Mouse (Mus musculus) neural tube, embryonic 12.5 days (tissue): ENCODE measurements around the gene Rabgap1l. TPM values are rescaled to one million over a fixed set of nuclear protein-coding genes. Genes with fewer than 3 reads are reported as not detected.
A peak's percentile ranks its signal among the peaks of the same experiment; 100 is the strongest.

Source experiments
- ATAC-seq: fragments of 200-750 bp; cut with Nextera tagmentation; 2 replicates; pipeline ENCODE4 v1.8.0; 2017; ENCODE audit warnings: low read depth, mild to moderate bottlenecking, moderate TSS enrichment, moderate library complexity; ENCODE audit not compliant: low FRiP score
- H3K27ac ChIP-seq: fragments of 300-500 bp; sonication (generic); 2 replicates; pipeline ENCODE4 v1.5.1; 2016
- H3K27me3 ChIP-seq: fragments of 300-500 bp; sonication (generic); replicated peaks from 2 replicates; pipeline ENCODE4 v1.6.1; 2016; ENCODE audit warnings: mild to moderate bottlenecking
- H3K36me3 ChIP-seq: fragments of 300-500 bp; sonication (generic); 2 replicates; pipeline ENCODE4 v1.6.1; 2016; ENCODE audit warnings: mild to moderate bottlenecking
- H3K4me1 ChIP-seq: fragments of 300-500 bp; sonication (generic); 2 replicates; pipeline ENCODE4 v1.6.1; 2016
- H3K4me2 ChIP-seq: fragments of 300-500 bp; sonication (generic); replicated peaks from 2 replicates; pipeline ENCODE4 v1.6.1; 2016; ENCODE audit warnings: mild to moderate bottlenecking
- H3K4me3 ChIP-seq: fragments of 300-500 bp; sonication (generic); 2 replicates; pipeline ENCODE4 v1.5.1; 2016
- H3K9ac ChIP-seq: fragments of 300-500 bp; sonication (generic); 2 replicates; pipeline ENCODE4 v1.6.1; 2016; ENCODE audit warnings: mild to moderate bottlenecking
- H3K9me3 ChIP-seq: fragments of 300-500 bp; sonication (generic); 2 replicates; pipeline ENCODE4 v1.6.1; 2016; ENCODE audit warnings: mild to moderate bottlenecking
- WGBS: fragments of 180-500 bp; shearing (Covaris S2); methylation state at CpG from one replicate; pipeline ENCODE4 v1.1.7; 2016; 5-methylcytosine and 5-hydroxymethylcytosine counted together
- polyA plus RNA-seq: library from polyadenylated mRNA; unstranded; fragments of >200 nt; fragmentation: Nextera tagmentation; extraction: Ambion mirVana; gene quantifications from 2 replicates; pipeline ENCODE4 v1.2.1, GENCODE M21; 2016

Gene Rabgap1l
- polyA plus RNA-seq, 1 experiment from 2014 or later: 16.2 TPM

DNA sequence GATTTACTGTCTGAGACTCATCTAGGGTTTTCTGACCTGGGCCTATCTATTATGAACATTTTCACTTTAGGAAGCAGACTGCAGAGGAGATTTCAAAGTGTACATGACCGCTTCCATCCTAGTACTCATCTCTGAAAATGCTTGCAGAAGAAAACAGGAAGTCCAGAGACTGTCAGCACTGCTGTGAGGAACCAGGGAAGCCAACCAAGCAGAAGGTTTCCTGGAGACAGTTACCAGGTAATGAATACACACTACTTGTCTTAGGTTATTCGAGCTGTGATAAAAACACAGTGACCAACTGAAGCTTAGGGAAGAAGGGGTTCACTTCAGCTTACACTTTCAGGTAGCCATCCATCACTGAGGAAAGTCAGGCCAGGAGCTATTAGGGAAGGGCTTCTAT lies 547.1 kb downstream of the Rabgap1l start:
- H3K4me3 ChIP-seq: no peak overlapping the region
- no peaks in the 10 kb centered on the region for H3K9me3 ChIP-seq
- no peaks in the 10 kb centered on the region for H3K27me3 ChIP-seq
- 76% methylated on average over 2 of the region's 2 CpGs for WGBS
- no peaks in the 10 kb centered on the region for H3K36me3 ChIP-seq
- H3K4me1 ChIP-seq: no peaks in the 10 kb centered on the region
- H3K9ac ChIP-seq: no peak overlapping the region
- no peak overlapping the region for H3K4me2 ChIP-seq
- no peak overlapping the region for H3K27ac ChIP-seq
- no peak for ATAC-seq

DNA sequence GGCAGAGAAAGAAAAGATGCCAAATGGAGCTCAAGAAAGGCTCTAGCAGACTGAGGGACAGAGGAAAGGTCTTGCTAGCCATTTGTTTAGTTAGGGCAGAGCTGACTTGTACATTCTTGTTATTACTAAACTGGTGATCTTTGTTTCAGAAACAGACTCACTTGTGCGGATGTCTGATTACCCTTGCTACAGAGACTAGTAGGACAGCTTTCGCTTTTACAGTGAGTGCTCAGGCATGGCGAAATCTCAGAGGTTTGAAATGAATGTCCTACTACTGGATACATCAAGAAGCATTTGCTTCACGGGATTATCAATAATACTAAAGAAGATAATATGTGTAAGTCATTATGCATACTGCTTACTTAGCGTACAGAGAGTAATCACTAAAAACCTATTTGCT lies 548.3 kb downstream of the Rabgap1l start:
- no peaks in the 10 kb centered on the region for H3K27me3 ChIP-seq
- H3K27ac ChIP-seq: no peak overlapping the region
- no peaks in the 10 kb centered on the region for H3K36me3 ChIP-seq
- no peak for ATAC-seq
- no peaks in the 10 kb centered on the region for H3K9me3 ChIP-seq
- H3K4me2 ChIP-seq: no peak overlapping the region
- no peak overlapping the region for H3K4me3 ChIP-seq
- WGBS: 92% methylated on average over 5 of the region's 5 CpGs
- no peak overlapping the region for H3K9ac ChIP-seq
- no peaks in the 10 kb centered on the region for H3K4me1 ChIP-seq

DNA sequence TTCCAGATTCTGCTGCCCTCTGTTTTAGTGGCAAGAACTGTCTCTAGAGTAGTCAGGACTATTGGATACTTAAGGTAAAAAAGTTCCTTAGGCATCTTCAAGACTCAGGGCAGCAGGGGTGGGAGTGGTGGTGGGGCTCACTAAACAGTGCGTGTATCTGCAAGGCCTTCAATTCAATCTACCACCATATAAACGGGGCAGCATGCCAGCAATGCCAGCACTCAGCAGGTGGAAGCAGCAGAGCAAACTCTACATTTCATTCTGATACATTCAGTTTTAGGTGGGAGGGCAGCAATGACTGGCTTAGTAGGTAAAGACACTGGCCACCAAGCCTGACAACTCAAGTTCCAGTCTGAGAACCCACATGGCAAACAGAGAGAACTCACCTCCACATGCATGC lies 552.9 kb downstream of the Rabgap1l start:
- 85% methylated on average over 2 of the region's 2 CpGs for WGBS
- H3K4me1 ChIP-seq: no peaks in the 10 kb centered on the region
- ATAC-seq: no peak
- no peak overlapping the region for H3K4me3 ChIP-seq
- H3K4me2 ChIP-seq: no peak overlapping the region
- no peaks in the 10 kb centered on the region for H3K36me3 ChIP-seq
- no peaks in the 10 kb centered on the region for H3K9me3 ChIP-seq
- no peaks in the 10 kb centered on the region for H3K27me3 ChIP-seq
- no peak overlapping the region for H3K9ac ChIP-seq
- H3K27ac ChIP-seq: no peak overlapping the region

DNA sequence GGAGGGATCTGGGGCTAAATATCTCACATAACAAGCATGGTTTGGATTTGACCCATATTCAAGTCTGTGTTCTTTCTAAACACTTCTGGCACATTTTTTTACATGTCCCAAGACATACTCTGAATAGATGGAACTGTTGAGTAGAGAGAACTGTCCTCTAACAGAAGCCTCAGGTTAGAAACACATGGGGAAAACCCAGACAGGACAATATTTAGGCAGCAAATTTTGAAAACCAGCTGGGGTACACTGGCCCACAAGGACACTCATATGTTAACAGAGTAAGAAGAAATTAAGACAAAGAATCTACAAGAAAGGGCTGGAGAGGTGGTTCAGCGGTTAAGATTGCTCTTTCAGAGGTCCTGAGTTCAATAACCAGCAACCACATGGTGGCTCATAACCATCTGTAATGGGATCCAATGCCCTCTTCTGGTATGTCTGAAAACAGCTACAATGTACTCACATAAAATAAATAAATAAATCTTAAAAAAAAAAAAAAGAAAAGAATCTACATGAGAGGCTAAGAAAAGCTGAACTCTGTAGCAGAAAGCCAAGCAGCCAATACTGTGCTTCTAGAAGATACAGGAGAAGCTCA lies 554.1 kb downstream of the Rabgap1l start:
- H3K4me3 ChIP-seq: no peak overlapping the region
- no peak overlapping the region for H3K4me2 ChIP-seq
- H3K9ac ChIP-seq: no peak overlapping the region
- WGBS: 78% methylated on average over 1 of the region's 1 CpGs
- no peaks in the 10 kb centered on the region for H3K9me3 ChIP-seq
- no peaks in the 10 kb centered on the region for H3K27me3 ChIP-seq
- H3K4me1 ChIP-seq: no peaks in the 10 kb centered on the region
- H3K36me3 ChIP-seq: no peaks in the 10 kb centered on the region
- ATAC-seq: no peak
- no peak overlapping the region for H3K27ac ChIP-seq

DNA sequence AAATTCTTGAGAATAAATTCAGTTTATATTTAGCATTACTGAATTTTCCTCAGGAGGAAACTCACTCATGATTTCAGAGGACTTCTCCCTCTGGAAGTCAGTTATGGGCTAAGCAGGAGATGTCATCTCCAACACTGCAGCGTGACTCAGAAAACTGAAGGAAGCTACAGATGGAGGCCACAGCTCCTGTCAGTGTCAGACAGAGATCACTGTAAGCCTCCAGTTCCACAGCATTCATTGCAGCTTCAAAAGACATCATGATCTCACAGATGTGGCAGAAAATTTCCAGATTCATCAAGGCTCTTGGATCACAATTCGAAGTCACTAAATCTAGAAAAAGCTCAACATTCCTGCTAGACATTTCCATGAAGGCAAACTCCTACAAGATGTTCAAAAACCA lies 555.0 kb downstream of the Rabgap1l start:
- no peaks in the 10 kb centered on the region for H3K36me3 ChIP-seq
- H3K9ac ChIP-seq: no peak overlapping the region
- H3K4me1 ChIP-seq: no peaks in the 10 kb centered on the region
- H3K4me3 ChIP-seq: no peak overlapping the region
- H3K27ac ChIP-seq: no peak overlapping the region
- no peak overlapping the region for H3K4me2 ChIP-seq
- ATAC-seq: no peak
- WGBS: 89% methylated on average over 2 of the region's 2 CpGs
- H3K27me3 ChIP-seq: no peaks in the 10 kb centered on the region
- no peaks in the 10 kb centered on the region for H3K9me3 ChIP-seq

DNA sequence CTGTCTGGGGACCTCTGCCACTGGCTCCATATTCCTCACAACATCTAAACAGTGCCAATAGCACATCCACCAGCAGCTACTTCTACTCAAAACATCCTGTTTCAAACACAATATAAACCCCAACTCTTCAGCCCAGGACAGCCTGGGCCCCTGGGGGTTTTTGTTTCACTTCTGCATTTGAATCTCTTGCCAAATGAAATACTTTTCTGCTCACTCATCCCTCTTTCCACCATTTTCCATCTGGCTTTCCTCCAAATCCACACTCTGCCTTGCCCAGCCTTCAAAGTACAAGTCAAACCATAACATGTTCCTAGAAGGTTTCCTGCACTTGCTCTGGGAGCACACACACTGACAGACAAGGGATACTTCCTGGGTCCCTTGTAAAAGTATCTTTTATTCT lies 559.1 kb downstream of the Rabgap1l start:
- H3K36me3 ChIP-seq: no peaks in the 10 kb centered on the region
- H3K4me2 ChIP-seq: no peak overlapping the region
- no peak overlapping the region for H3K4me3 ChIP-seq
- no peaks in the 10 kb centered on the region for H3K9me3 ChIP-seq
- no peak overlapping the region for H3K9ac ChIP-seq
- ATAC-seq: no peak
- no peak overlapping the region for H3K27ac ChIP-seq
- H3K27me3 ChIP-seq: no peaks in the 10 kb centered on the region
- no peaks in the 10 kb centered on the region for H3K4me1 ChIP-seq

DNA sequence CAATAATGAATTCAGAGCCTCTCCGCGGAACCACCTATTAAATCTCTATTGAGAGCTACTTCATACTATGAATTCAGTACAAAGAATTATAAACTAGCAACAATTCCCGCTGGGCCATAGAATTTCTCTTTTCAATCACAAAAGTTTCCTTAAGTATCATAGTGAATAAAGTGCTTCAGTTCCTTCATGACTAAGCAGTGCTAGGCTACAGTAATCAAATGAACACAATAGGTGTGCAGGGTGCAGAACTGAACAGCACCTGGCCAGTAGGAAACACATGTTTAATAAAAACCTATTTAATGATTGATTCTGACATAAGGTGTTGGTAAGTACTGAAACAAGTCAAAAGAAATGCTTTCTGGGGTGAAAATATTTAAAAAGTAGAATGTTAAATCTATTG lies 560.9 kb downstream of the Rabgap1l start:
- no peak overlapping the region for H3K9ac ChIP-seq
- H3K9me3 ChIP-seq: no peaks in the 10 kb centered on the region
- H3K4me1 ChIP-seq: no peaks in the 10 kb centered on the region
- no peak overlapping the region for H3K4me2 ChIP-seq
- H3K4me3 ChIP-seq: no peak overlapping the region
- ATAC-seq: no peak
- H3K27me3 ChIP-seq: no peaks in the 10 kb centered on the region
- no peak overlapping the region for H3K27ac ChIP-seq
- no peaks in the 10 kb centered on the region for H3K36me3 ChIP-seq
- 72% methylated on average over 3 of the region's 3 CpGs for WGBS

DNA sequence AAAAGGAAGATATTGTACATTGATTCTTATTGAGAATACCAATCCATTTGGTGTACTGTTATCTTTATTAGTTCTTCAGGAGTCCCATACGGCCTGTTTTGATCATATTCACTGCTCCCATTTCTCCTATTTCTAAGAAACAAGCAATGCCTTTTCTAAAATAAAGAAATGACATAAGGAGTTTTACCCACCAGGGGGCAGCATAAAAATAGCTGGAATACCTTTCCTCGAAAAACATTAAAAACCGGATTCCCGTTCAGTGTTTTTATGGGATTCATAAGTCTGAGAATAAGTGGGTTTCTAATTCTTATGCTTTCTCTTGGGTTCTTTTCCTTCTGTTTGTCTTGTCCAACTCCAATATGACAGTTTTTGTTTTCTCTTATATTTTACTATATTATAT lies 562.0 kb downstream of the Rabgap1l start:
- Histone ChIP-seq H3K27ac (no peak overlapping the region), H3K27me3 (no peaks in the 10 kb centered on the region), H3K4me1 (no peaks in the 10 kb centered on the region), H3K4me2 (no peak overlapping the region), H3K9me3 (no peaks in the 10 kb centered on the region), H3K9ac (no peak overlapping the region), H3K36me3 (no peaks in the 10 kb centered on the region), H3K4me3 (no peak overlapping the region)
- ATAC-seq: no peak
- 70% methylated on average over 4 of the region's 4 CpGs for WGBS

DNA sequence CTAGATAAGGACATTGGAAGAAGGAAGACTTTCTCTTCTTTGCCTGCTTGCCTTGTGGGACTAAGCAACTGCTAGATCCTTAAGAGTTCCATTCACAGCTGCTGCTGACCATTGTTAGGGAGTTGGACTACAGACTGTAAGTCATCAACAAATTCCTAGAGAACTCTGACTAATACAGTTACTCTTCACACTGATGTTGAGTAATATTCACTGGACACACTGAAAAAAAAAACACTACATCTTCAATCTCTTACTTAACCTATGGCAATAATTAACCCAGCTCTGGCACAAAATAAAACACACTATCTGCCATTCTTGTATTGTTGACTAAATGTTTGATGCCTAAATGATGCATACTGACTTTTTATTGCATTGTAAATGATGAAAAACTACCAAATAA lies 565.2 kb downstream of the Rabgap1l start:
- Histone ChIP-seq H3K4me2 (no peak overlapping the region), H3K4me1 (no peaks in the 10 kb centered on the region)

DNA sequence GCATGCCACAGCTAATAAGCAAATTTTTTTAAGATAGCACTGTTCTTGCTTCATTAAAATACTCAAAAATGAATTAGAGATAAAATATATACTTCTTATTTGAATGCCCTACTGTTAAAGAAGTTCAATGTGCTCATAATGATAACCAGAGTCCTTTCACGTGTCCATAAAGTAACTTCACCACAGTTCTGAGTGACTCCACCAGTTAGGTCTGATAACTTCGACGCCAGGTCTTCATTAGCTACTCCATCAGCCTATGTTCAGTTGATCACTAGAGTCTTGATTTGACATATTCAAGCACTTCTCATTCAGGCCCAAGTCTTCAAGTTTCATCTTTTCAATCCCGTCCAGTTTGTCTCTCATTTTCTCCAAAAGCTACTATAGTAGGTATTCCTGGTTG lies 565.8 kb downstream of the Rabgap1l start:
- Histone ChIP-seq H3K4me2 (no peak overlapping the region), H3K27me3 (no peaks in the 10 kb centered on the region), H3K4me3 (no peak overlapping the region), H3K27ac (no peak overlapping the region), H3K4me1 (no peaks in the 10 kb centered on the region), H3K9ac (no peak overlapping the region), H3K36me3 (no peaks in the 10 kb centered on the region), H3K9me3 (no peaks in the 10 kb centered on the region)
- no peak for ATAC-seq
- WGBS: 90% methylated on average over 4 of the region's 4 CpGs

More for the DNA sequence above, 565.2 kb downstream of the Rabgap1l start:
- Histone ChIP-seq H3K27me3 (no peaks in the 10 kb centered on the region), H3K27ac (no peak overlapping the region), H3K4me3 (no peak overlapping the region), H3K36me3 (no peaks in the 10 kb centered on the region), H3K9ac (no peak overlapping the region), H3K9me3 (no peaks in the 10 kb centered on the region)
- no peak for ATAC-seq

DNA sequence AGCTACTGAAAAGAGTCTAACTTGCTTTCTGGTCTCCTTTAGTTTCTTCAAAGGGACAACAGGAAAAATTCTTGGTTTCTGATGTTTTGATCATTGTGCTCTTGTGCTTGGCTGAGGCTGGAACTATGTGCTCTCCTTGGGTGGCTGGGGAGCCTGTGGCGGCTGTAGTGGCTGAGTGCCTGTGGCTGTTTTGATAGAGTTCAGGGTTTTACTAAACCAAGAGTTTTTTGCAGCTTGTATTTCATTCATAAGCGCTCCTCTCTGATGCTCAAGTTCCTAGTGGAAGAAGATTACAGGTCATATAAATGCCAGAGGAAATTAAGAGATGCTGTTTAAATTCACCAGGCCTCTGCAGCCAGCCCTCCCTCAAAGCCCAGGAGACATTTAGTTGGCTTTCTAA lies 568.9 kb downstream of the Rabgap1l start:
- ATAC-seq: no peak
- Histone ChIP-seq H3K9me3 (no peaks in the 10 kb centered on the region), H3K4me2 (no peak overlapping the region), H3K27ac (no peak overlapping the region), H3K9ac (no peak overlapping the region), H3K36me3 (no peaks in the 10 kb centered on the region), H3K4me3 (no peak overlapping the region), H3K27me3 (no peaks in the 10 kb centered on the region), H3K4me1 (no peaks in the 10 kb centered on the region)
- WGBS: 71% methylated on average over 2 of the region's 2 CpGs

DNA sequence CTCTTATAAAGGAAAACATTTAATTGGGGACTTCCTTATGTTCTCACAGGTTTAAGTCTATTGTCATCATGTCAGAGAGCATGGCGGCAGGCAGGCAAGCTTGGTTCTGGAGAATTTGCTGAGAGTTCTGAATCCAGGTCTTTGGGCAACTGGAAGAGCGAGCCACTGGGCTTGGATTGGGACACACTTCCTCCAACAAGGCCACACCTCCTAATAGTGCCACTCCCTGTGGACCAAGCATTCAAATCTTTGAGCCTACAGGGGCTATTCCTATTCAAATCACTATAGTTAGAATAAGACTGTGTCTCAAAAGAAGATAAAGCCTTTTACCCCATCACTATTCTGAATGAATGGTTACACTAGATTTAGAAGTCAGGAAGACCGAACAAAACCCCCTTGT lies 575.1 kb downstream of the Rabgap1l start:
- Histone ChIP-seq H3K4me2 (no peak overlapping the region), H3K9ac (no peak overlapping the region), H3K27ac (no peak overlapping the region), H3K4me1 (no peaks in the 10 kb centered on the region), H3K27me3 (no peaks in the 10 kb centered on the region), H3K9me3 (no peaks in the 10 kb centered on the region), H3K4me3 (no peak overlapping the region), H3K36me3 (no peaks in the 10 kb centered on the region)
- no peak for ATAC-seq
- WGBS: 82% methylated on average over 3 of the region's 3 CpGs

DNA sequence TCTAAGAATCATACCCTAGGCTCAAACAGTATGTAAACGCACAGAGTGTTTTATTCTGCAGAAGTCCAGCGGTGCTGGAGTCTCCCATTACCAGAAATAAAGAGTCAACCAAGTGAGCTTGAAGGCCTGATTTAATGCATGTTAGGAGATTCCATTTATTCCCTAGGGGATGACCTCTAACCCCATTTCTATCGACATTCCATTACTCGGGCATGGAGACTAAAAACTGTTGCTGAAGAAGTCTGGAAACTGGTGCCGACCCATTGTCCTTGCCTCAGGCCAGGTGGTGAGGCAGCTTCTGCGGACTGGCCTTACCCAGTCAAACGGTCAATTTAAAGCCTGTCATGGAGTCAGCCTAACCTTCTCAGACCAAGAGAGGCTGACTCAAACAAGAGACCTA lies 578.8 kb downstream of the Rabgap1l start:
- WGBS: 55% methylated on average over 7 of the region's 7 CpGs
- Histone ChIP-seq H3K4me3 (no peak overlapping the region), H3K4me1 (peaks cover 13% of the 10 kb centered on the region), H3K36me3 (no peaks in the 10 kb centered on the region), H3K9ac (no peak overlapping the region), H3K4me2 (peak overlapping the region; percentile 70), H3K27me3 (no peaks in the 10 kb centered on the region), H3K9me3 (no peaks in the 10 kb centered on the region), H3K27ac (no peak overlapping the region)
- ATAC-seq: no peak
